Mouse (Mus musculus) olfactory bulb, adult 2 months (tissue): Measurements from ENCODE around the gene Letmd1. TPM values are rescaled to one million over a fixed set of nuclear protein-coding genes. Genes with fewer than 3 reads are reported as not detected.
"Not testable (repeated sequence)": the region's sequence is repeated elsewhere in the genome, so short reads cannot be mapped to it uniquely, and the experiment has no call there.

ENCODE experiments used
- H3K27ac ChIP-seq: fragments of 200-500 bp; 2 replicates; pipeline ENCODE4 v1.5.1; 2012; ENCODE audit warnings: low read depth, low read length; ENCODE audit not compliant: insufficient read depth
- H3K4me1 ChIP-seq: fragments of 200-500 bp; 2 replicates; pipeline ENCODE4 v1.6.1; 2012; ENCODE audit warnings: low read length; ENCODE audit not compliant: control insufficient read depth, insufficient read depth
- H3K4me3 ChIP-seq: fragments of 200-500 bp; 2 replicates; pipeline ENCODE4 v1.5.1; 2012; ENCODE audit warnings: mild to moderate bottlenecking, low read depth, low read length, moderate library complexity; ENCODE audit not compliant: insufficient read depth
- CTCF ChIP-seq: fragments of 200-500 bp; IDR thresholded peaks from 2 replicates; pipeline ENCODE4 v1.5.1; 2012; ENCODE audit warnings: low read depth, mild to moderate bottlenecking, low read length, moderate library complexity; ENCODE audit not compliant: insufficient read depth
- POLR2A ChIP-seq: fragments of 200-500 bp; IDR thresholded peaks from 2 replicates; pipeline ENCODE4 v1.6.1; 2012; ENCODE audit warnings: mild to moderate bottlenecking, low read depth, low read length, moderate library complexity; ENCODE audit not compliant: insufficient read depth
- WGBS: fragments of 180-500 bp; shearing (Covaris S2); methylation state at CpG from one replicate; pipeline ENCODE4 v1.1.7; 2018; 5-methylcytosine and 5-hydroxymethylcytosine counted together
- polyA plus RNA-seq: library from polyadenylated mRNA; stranded (reverse); fragments of >200 nt; gene quantifications from 2 replicates; pipeline ENCODE4 v1.2.4, GENCODE M21; 2012; ENCODE audit warnings: low replicate concordance; ENCODE audit not compliant: missing spikeins, insufficient read depth, insufficient read length

The Letmd1 gene
- polyA plus RNA-seq, result not detected in 2 replicates

DNA sequence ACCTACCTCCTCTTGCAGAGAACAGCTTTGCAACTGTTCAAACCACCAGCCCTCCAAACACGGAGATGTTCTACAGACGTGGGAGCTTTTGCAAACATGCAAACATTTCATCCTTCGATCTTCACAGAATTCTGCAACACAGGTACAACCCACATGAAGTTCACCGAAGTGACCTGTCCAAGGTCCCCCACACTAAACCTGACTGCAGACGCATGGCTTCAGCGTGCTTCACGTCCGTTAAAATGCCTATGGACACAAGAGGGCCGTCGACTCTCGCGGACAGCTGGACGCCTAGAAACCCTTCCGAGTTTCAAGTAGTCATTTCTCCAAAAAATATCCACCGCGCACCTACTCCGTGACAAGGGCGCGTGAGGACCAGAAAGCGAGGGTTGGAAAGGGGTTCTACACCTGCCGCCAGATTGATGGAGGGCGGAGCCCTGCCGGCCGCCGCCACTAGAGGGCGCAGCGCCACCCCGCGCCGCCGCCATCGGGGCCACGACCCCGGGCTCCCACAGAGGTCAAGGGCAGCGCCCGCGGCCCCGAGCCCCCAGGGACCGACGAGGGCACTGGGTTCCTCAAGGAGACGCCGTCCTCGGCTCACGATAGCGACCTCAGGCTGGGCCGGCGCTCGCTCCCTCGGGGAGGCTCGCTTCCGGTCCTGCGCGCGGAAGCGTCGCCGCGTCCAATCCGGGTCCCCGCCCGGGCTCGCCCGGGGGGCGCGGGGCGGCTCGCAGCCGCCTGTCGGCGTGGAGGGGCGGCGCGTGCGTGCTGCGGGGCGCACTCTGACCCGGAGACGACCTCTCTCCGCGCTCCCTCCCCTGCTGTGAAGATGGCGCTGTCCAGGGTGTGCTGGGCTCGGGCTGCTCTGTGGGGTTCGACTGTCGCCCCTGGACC, at the start of gene Letmd1:
Letmd1 (plus strand) TSS at position 729 of the 894 bp plus-strand sequence.
- H3K4me1 ChIP-seq, result peaks cover 16% of the 10 kb centered on the region
- under 1% methylated on average over 84 of the region's 84 CpGs for WGBS
- TF ChIP-seq POLR2A (peak; percentile 89), CTCF (peak; percentile 100)

DNA sequence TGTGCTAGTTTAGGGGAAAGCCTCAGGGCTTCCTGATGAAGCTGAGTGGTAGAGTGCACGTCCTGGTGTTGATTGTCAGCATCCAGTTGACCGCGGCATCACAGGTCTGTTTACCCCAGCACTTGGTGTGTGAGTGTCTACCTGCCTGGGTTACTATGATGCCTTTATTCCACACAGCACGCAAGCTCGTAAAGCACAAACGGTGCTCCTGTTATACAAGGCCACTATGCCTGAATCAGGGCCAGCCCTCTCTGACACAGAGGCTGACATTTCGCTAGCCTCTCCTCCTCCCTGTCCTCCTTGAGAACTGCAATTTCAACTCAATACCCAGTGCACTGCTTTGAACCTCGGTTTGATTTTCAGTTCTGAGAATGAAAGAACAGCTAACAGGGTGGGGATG, 49.5 kb upstream of the Letmd1 start:
- TF ChIP-seq CTCF (no peak), POLR2A (no peak)
- Histone ChIP-seq H3K27ac (peak overlapping the region; percentile 12; the same call in 1 of the 2 replicates), H3K4me3 (no peak overlapping the region), H3K4me1 (peaks cover 26% of the 10 kb centered on the region)
- 48% methylated on average over 8 of the region's 8 CpGs for WGBS

More for the DNA sequence above, at the start of gene Letmd1:
- Histone ChIP-seq H3K4me3 (peak within 1 kb of the TSS; percentile 90), H3K27ac (peak within 1 kb of the TSS; percentile 84)

DNA sequence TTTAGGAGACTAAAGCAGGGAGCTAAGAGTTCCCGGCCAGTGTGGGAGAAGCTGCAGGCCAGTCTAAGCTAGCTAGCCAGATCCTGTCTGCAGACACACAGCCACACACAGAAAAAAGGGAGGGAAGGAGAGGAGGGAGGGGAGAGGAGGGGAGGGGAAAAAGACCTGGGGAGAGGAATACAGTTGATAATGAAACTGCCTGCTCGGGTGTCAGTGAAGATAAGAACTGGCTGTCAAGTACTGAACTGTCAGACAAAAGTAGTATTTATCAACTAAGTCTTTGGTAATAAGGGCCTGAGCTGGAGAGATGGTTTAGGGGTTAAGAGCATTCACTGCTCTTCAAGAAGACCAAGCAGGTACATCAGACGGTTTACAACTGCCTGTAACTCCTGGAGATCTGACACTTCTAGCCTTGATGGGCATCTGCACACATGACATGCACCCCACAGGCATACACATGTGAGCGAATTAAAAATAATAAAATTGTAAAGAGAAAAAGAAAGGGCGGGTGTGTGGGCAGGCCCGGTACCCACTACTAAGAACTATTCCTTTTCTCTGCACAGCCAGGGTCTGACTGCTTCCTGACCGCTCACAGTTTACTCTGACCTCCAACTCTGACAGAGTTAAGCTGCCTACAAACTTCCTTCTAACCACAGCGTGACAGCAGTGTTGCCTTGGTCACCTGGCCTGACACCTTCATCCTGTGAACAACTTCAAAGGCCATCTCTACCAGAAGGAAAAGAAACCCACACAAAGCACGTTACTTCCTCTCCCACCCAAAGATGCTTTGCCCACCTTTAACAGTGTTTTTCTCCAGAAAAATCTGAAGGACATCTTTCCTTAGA, 48.7 kb upstream of the Letmd1 start:
- WGBS, result 63% methylated on average over 9 of the region's 9 CpGs
- Histone ChIP-seq H3K4me3 (no peak overlapping the region), H3K27ac (0 out of 2 replicates have a peak overlapping the region, but pooled peaks have one; percentile 12), H3K4me1 (peaks cover 23% of the 10 kb centered on the region)
- TF ChIP-seq POLR2A (no peak), CTCF (no peak)

DNA sequence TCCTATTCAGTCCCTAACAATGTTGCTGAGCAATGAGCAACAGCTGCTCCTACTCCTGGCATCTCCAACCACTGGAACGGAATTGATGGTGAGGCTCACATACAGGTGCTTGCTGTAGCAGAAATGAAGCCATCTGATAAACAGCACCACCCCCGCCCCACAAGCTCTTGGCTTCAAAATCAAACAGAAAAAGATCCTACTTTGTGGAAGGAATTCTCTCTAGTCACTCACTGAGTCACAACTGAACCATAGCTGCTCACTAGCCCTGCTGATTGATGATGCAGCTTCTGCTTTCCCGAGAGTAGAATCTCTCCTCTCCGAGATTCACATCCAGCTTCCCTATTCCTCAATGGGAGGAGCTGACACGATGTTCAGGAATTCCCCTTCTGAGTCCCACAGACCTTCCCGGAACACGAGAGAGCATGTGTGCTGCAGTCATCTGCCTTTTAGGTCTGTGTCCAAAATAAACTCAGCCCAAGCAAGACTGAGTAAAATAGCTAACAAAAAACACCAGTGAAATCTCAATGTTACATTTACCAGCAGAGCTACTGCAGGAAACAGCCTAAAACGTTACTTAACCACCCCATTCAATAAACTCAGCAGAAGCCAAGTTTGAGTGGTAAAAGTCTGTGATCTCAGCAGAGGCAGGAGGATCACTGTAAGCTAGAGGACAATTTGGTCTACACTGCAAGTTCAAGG, 47.6 kb upstream of the Letmd1 start:
- 21% methylated on average over 8 of the region's 8 CpGs for WGBS

DNA sequence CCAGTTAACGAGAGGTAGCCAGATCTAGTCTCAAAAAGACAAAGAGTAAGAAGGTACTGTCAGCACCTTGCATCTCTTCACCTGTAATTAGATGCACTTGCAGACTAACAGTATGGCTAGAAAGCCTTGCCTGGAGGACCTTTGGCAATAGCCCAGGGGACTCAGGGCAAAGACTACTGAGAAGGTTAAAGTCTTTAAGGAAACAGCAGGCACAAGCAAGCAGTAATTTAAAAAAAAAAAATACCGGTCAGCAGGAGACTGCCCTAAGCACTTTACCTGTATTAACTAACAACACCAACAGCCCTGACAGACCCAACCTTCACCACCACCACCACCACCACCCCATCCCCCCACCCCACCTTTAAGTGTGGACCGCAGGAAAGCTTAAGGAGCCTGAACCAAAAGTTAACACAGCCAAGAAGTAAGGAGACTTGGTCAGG, 47.0 kb upstream of the Letmd1 start, which contains the start of gene Gm5475:
Gm5475 (plus strand) TSS at position 390 of the 440 bp plus-strand sequence.
- Histone ChIP-seq H3K4me3 (peak within 1 kb of the TSS; percentile 86), H3K4me1 (peaks cover 22% of the 10 kb centered on the region)
- WGBS, result 20% methylated on average over 3 of the region's 3 CpGs
- H3K27ac ChIP-seq, result not testable (repeated sequence)

More for the DNA sequence above, 47.6 kb upstream of the Letmd1 start:
- Histone ChIP-seq H3K4me3 (peak overlapping the region; percentile 8; the same call in 1 of the 2 replicates), H3K27ac (no peak overlapping the region), H3K4me1 (peaks cover 22% of the 10 kb centered on the region)
- no peak for TF ChIP-seq CTCF
- no peak for TF ChIP-seq POLR2A

DNA sequence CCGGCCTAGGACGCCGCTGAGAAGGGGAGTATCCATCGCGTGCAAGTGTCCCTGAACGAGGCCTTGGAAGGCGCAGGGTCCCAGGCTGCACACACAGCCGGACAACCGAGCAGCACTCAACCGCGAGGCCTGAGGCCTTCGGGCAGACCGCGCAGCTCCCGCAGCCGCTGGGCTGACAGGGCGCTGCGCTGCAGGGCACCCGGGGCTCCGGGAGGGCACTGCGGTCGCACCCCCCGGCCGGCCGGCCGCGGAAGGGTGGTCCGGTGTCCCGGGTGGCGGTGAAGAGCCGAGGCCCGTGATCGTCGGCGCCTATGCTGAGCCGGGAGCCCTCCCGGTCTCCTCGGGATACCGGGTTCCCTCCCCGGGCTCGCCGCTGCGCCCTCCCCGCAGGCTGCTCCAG, 46.3 kb upstream of the Letmd1 start:
- no peak for TF ChIP-seq POLR2A
- no peak for TF ChIP-seq CTCF
- Histone ChIP-seq H3K4me3 (peak overlapping the region; percentile 86), H3K27ac (no peak overlapping the region), H3K4me1 (peaks cover 22% of the 10 kb centered on the region)
- under 1% methylated on average over 44 of the region's 44 CpGs for WGBS

DNA sequence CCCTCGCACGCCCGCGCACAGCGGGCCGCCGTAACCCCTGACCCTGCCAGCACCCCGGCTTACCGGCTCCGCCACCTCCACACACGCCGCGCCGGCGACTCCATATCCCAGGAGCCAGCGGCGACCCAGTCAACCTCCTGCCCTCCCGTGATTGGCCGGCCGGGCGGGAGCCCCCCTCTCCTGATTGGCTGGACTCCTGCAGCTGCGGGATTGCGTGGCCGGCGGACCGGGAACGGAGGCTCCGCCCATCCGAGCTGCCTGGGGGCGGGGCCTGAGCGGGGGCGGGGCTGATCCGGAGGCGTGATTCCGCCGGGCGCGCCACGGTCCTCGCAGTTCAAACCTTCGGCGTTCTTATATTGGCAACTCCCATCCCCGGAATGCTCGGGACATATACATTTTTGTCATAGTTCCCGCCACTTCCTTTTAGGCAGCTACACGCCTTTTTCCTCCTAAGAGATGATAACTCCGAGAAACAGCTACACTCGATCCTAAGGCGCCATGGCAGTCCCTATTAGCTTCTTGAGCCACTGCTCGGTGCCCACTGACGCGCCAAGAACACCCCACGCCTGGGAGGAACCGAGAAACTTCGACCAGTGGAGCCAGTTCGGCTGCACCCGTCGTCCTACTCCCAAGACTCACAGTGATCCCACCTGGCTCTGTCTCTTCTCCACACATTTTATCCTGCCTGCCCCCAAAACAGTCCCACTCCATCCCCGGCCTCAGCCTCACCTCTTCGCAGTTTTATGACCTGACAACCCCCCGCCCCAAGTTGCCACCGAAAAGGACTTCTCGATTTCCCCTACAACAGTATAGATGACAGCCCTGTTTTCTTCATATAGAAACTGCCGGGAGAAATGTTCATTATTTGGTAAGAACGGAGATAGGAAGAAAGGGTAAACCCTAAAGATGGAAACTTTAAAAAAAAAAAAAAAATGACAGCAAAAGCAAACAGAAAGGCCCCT, 45.6 kb upstream of the Letmd1 start:
- TF ChIP-seq CTCF (no peak), POLR2A (peak; percentile 81)
- under 1% methylated on average over 65 of the region's 65 CpGs for WGBS
- H3K4me1 ChIP-seq, result peaks cover 22% of the 10 kb centered on the region
- H3K4me3 ChIP-seq, result peak overlapping the region; percentile 86
- no peak overlapping the region for H3K27ac ChIP-seq

DNA sequence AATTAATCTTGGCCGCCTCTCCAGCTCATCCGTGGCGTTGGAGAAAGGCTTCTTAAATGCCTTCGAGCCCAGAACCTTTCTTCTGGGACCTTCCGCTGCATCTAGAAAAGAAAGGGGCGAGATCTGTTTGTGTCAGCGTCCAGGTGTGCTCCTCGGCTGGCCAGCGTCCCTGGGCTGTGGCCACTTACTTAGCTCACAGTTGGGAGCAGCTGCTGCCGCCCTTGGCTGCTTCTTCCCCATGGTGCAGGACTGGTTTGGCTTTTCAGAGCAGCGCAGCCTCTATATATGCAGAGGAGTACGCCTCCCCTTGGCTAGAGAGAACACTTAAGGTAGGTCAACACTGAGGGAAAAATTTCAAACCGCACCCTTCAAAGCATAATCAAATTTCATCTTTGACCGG, 44.9 kb upstream of the Letmd1 start:
- WGBS, result 4% methylated on average over 14 of the region's 14 CpGs
- TF ChIP-seq CTCF (no peak), POLR2A (no peak)
- Histone ChIP-seq H3K4me3 (no peak overlapping the region), H3K27ac (no peak overlapping the region), H3K4me1 (peaks cover 22% of the 10 kb centered on the region)
